Mouse (Mus musculus) cerebellum, postnatal 25 days (tissue): Measurements from ENCODE around the gene Dixdc1.
A peak's percentile ranks its signal among the peaks of the same experiment; 100 is the strongest.
"Not testable (repeated sequence)": the region's sequence is repeated elsewhere in the genome, so short reads cannot be mapped to it uniquely, and the experiment has no call there.

Source experiments
- DNase-seq, 2 experiments: peaks; one replicate each; pipeline ENCODE4 v3.0.0; 2021; ENCODE audit warnings: mixed read lengths in 2 of 2

Dixdc1 gene

DNA sequence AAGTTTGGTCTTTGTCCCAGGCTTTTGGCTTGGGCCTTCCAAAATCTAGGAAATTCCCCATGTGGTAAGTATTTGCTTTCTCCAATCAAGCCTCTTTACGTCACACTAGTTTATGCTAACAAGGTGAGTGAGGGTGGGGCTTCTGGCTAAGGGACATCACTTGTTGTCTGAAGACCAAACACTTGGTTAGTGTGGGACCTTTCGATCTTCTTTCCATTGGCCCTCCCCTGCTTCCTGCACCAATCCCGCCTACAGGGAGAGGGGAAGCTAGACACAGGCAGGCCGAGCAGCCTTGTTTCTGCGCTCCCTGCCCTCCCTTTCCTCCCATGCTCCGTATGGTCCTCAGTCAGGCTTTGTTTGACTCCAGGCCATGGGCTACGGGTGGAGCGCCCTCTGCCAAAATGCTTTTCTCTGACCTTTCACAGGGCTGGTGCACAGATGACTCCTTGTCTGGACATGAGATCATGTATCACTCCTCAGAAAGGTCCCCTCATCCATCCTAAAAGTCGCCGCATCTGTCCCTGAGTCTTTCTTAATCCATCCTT, 92.4 kb downstream of the Dixdc1 start:
- no peak for DNase-seq

DNA sequence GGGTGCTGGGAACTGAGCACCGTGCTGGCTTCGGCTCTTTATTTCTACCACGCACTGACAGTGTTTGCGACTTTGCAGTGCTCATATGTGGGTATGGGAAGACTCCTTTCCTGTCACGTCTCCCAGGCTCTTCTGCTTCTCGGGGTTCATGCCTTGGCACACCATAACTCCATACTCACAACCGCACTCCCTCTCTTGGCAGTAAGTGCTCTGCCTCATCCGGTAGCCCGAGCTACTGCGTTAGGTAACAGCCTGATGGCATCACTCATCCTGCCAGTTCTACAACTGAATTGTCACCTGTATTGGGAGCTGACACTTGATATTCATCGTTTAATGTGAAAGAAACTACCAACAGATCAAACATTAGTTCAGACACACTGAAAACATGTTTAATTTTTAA, 105.0 kb downstream of the Dixdc1 start:
- DNase-seq, result no peak

DNA sequence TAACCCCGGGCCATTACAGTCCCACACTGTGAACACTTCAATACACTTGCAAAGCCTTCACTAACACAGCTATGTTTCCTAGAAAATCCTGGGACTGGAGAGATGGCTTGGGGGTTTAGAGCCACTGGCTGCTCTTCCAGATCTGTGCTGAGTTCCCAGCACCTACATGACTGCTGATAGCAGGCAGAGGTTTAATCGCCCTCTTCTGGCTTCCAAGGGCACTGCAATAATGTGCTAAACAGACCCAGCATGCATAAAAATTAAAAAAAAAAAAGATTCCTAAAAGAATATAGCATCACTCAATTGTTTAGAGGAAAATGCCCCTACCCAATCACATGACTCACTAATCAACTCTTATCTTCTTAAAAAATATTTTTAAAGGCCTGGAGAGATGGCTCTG, 106.3 kb downstream of the Dixdc1 start:
- peak in 1 of 2 experiments; percentile 29 for DNase-seq

DNA sequence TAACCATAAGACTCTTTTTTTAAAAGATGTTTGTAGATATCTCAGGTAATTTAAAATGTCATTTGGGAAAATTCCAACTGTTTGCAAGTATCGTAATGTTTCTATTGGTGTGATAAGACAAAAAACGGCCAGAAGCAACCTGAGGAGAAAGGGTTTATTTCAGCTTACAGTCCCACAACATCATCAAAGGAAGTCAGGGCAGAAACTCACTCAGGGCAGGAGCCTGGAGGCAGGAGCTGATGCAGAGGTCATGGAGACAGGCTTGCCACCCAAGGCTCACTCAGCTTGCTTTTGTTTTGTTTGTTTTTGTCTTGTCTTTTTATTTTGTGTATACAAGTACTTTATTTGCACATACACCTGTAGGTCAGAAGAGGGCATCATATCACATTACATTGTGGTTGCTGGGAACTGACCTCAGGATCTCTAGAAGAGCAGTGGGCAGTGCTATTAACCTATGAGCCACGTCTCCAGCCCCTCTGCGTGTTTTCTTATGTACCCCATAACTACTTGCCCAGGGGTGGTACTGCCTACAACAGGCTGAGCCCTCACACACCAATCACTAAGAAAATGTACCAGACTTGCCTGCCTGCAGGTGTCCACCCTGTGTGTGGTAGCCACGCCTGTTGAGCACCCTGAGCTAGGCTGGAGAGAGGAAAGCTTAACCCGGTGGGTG, 107.2 kb downstream of the Dixdc1 start:
- no peak for DNase-seq

DNA sequence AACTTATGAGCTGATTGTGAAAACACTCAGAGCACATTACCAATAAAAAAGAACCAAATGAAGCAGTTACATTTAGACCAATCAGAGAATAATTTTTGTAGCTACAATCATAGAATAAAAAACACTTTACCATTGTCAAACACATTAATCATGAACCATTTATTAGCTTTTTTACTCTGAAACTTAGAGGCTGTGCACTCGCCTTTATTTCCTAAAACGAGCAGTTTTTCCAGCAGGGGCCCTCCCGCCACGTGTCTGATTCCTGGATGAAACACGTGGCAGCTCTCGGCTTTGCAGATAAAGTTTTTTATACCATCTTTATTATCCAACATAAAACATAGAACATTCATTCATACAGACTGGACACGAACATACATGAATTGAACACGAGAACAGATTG, 108.4 kb downstream of the Dixdc1 start:
- DNase-seq, result not testable (repeated sequence)

DNA sequence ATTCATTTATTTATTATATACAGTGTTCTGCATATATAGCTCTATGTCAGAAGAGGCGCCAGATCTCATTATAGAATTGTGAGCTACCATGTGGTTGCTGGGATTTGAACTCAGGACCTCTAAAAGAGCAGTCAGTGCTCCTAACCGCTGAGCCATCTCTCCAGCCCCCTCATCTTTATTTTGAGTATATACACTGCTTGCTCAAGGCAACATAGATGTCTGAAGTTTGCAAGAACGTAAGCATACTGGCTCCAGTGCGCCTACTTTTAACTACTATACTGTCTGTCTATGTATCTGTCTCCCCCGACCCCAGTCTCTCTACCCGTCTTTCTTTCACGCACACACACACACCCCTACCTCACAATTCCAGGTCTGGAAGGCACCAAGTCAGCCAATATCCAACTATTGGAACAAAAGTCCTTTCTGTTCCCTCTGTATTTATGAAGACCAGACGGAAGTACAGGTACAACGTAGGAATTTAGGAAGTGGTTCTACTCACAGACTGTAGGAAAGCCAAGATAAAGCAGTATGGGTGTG, 121.5 kb downstream of the Dixdc1 start:
- DNase-seq, result no peak

DNA sequence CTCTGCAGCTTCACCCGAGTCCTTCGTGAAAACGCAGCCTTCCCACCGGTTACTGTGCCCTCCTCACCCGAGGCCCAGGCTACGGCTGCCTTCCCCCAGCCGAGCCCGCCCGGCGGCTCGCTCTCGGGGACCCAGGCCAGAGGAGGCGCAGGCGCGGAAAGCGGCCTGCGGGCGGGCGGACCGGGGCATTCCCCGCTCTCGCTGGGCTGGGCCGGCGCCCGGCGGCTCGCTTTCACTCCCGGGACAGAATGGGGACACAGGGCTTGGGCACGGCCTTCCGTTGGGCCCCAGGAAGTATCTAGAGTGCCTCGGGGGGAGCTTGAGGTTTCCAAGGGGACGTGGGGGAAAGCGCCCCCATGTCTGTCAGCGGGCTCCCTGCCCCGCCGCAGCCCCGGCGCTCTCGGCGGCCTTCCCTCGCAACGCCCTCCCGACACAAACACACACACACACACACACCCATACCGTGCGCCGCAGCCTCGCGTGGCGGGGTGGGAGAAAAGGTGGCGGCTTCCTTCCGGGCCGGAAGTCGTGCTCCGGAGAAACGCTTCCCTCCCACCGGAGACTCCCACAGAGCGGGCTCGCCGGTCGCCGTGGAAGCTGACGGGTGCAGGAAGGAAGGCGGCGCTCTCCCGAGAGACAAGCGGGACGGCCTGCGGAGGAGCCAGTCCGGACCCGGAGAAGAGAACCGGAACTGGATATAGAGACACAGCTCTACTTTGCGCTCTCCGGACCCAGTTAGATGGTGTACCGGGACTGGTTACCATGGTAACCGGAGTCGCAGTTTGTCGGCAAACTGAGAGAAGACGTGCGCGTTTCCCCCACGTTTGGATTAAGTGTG, 122.3 kb downstream of the Dixdc1 start, which contains the start of the genes Pih1d2 and Nkapd1:
Pih1d2 (plus strand) TSS at position 556 of the 838 bp plus-strand sequence.
Nkapd1 (minus strand) TSS at position 699 of the 838 bp plus-strand sequence.
- DNase-seq, result peak; percentile 90

DNA sequence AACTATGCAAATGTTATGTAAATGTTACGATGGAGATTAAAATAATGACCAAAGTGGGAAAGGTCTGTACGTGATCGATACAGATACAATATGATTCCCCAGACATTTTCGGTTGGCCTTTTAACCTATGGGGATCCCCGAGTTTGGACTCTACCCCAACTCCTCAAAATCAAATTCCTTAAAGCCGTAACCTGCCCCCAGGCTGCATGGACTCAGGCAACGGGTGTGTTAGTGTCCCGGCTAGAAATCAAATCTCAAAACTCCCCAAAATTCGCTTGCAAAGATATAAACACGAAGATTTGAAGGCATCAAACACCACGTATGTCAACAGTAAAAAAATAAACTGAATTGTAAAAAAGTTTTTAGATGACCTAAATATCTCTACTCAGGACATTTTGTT, 123.2 kb downstream of the Dixdc1 start:
- no peak for DNase-seq
